Mouse (Mus musculus) kidney, adult 2 months (tissue): ENCODE measurements at regions not wholly inside any gene's neighbourhood (a gene's known extent, or its start where the extent isn't known, plus 50 kb on each side); places are given as distances from the start of the nearest gene placed in this dataset.

Experiments
- CTCF ChIP-seq: fragments of 200-500 bp; conservative IDR thresholded peaks from 2 replicates; pipeline ENCODE4 v1.5.1; 2011; ENCODE audit warnings: low read depth, mild to moderate bottlenecking, control low read depth, low read length, moderate library complexity, mixed read lengths; ENCODE audit not compliant: insufficient read depth, insufficient read length
- POLR2A ChIP-seq: fragments of 200-500 bp; IDR thresholded peaks from one replicate; pipeline ENCODE4 v1.6.1; 2011; ENCODE audit warnings: low read depth, low read length, control low read depth

GRCm38 (mm10) chr3:110626326-110626725 lies 375.5 kb upstream of the Prmt6 start:
- TF ChIP-seq CTCF: no peak
- TF ChIP-seq POLR2A: no peak
